Mouse (Mus musculus) cerebellum, postnatal 36 days (tissue): Measurements from ENCODE around the gene Gm28845.

Experiments
- DNase-seq, 2 experiments: peaks; one replicate each; pipeline ENCODE4 v3.0.0; 2021 to 2022; ENCODE audit warnings: mixed read lengths in 2 of 2

Gene Gm28845

DNA sequence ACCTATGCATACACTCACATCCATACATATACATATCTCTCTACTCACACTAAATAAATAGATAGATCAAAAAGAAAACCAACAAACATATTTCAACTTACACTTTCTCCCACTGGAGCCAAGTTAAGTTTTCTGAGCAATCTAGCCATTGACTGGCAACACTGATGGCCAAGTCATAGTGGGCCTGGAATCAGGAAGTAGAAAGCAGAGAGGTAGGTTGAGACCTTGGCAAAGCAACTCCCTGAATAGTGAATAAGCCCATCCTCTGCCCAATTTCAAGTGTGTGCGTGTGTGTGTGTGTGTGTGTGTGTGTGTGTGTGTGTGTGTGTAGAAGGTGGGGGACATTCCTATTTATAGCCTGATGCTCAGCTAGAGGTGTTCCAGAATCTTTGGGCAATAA is at the start of gene Gm28845:
Gene Gm28845 (minus strand): TSS at position 121 of the 400 bp plus-strand sequence.
- no peak for DNase-seq

DNA sequence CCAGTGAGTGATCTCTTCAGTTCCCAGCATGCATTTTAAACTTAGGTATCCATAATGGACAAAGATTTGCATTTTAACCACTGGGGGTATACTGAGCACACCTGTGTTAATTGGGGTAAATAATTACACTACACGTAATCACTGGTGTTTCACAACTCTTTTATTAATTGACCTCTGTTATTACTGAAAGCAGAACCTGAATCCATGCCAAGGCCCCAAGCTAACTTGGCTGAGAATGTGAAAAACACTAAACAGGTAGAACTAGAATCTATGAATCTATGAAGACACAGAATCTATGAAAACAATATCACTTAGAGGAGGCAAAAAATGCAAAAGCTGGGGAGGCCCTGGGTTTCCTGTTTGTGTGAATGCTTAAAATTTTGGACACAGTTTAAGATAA is 48.1 kb upstream of the Gm28845 start:
- no peak for DNase-seq

DNA sequence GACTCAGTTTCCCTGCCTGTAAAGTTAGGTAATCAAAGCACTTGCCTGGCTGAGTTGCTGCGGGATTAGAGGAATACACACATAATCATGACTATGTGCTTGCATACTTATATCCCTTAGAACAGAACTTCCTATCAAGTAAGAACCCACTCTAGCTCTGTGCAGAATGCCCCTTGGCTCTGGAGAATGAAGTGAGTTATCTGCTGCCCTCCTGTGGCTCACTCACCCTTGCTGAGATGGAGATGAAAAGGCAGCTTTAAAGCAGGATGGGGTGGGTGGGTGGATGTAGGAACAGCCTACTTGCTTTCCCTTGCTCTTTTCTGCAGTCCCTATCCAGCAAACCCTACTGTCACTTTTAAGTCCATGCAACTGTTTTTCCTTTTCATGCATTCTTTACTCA is 42.9 kb upstream of the Gm28845 start:
- DNase-seq: no peak

GRCm38 (mm10) chr1:65156111-65156510 is 36.8 kb upstream of the Gm28845 start:
- DNase-seq: no peak

- no peak for DNase-seq
These were observed 35.5 kb upstream of the Gm28845 start for GRCm38 (mm10) chr1:65154814-65155213.

- DNase-seq: no peak
These were observed 28.6 kb upstream of the Gm28845 start for GRCm38 (mm10) chr1:65147971-65148370.

DNA sequence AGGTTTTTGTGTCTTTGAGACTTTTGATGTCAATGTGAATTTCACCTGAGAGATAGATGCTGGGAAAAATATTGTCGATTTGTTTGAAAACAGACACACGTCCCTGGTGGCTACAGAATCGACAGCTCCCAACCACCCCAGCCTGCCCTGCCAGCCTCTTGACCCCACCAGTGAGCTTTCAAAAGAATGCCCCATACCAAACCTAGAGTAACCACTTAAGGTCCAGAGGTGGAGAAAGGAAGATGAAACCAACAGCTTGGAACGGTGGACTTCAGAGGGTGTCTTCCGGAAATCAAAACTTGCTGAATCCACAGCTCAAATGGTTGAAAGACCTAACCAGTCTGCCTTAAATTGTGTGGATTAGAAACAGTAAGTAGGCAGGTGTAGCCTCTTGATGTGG is 28.0 kb upstream of the Gm28845 start:
- DNase-seq: no peak

- DNase-seq: no peak
These were observed 27.2 kb upstream of the Gm28845 start for GRCm38 (mm10) chr1:65146601-65147000.

DNA sequence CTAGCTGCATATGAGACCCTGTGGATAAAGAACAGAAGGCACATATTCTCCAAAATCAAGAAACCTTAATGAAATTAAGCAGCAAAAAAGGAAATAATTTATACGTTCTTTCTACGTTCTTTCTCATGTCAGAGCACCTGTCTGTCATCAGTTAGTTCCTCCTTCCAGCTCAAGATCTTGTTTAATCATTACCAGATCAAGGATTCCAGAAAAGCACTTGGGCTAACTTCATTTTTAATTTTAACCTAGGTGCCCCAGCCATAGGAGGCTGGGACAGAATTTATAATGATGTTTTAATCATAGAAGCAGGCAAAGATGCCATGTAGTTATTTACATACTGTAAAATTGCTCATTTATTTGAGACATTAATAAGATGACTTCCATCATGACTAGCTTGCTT is 25.4 kb upstream of the Gm28845 start:
- DNase-seq: no peak

DNA sequence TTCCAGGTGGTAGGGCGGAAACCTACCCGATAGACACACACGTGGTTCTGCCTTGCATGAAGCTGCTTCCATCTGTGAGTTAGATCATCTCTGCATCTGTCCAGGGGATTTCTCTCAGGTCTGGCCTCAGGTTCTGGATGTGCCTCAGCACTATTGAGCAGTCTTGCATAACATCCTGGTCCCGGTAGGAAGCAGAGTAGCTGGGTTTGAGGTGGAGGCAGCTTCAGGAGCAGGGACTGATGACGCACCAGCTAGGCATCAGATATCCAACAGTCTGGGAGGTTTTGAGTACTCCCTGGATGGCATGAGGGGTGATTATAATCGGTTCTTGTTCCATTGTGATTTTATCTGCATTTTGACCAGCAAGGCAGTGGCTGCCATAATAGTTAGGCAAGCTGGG is 18.2 kb upstream of the Gm28845 start:
- no peak for DNase-seq

GRCm38 (mm10) chr1:65132833-65133232 is 13.5 kb upstream of the Gm28845 start:
- DNase-seq: no peak

DNA sequence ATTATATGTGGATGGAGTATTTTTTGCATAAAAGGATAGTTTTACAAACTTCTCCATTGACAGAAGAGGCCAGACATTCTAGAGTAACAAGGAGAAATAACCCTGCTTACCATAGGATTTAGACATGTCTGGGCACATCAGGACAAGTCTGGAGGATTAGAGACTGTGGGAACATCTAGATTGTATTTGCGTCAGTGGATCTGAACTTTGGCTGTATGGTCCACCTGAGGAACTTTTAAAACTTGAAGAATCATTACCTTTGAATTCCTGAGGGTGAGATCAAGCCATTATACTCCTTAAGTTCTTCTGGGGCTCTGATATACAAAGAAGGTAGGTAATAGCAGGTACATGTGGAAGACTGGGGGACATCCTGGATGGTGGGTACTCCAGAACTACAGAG is 12.3 kb upstream of the Gm28845 start:
- no peak for DNase-seq

DNA sequence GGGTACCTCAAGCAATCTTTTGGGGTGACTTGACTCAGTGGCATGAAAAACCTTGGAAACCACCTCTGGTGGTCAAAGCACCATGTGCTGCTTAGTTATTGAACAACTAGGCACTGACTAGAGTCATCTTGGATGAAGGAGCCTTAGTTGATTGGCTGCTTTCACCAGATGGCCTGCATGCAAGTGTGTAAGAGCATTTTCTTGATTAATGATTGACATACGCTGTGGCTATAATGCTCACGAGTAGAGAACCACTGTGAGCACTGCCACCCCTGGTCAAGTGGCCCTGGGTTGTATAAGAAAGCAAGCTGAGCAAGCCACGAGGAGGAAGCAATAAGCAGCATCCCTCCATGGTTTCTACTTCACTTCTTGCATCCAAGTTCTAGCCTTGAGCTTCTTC is 10.9 kb upstream of the Gm28845 start:
- DNase-seq: no peak

DNA sequence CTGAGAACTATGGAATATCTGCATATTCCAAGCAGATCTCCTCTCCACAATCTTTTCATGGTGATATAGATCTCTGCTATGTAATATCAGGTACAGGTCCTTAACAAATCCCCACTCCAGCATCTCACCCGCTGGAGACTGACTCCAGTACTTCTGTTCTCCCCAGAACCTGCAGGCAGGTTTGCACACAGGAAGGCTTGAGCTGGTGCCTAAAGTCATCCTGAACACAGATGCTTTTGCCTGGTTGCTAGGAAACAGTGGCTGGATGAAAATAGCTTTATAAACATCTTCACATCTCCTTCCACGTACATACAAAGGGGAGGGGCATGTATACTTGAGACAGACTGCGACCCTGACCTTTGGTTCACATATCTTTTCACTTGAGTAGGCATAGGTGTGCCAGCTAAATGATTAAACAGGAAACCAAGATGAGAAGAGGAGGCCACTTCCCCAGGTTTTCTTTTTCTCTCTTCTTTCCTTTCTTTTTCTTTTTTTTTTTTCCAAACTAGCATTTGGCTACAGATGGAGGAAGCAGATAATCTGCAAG is 10.3 kb upstream of the Gm28845 start:
- no peak for DNase-seq

DNA sequence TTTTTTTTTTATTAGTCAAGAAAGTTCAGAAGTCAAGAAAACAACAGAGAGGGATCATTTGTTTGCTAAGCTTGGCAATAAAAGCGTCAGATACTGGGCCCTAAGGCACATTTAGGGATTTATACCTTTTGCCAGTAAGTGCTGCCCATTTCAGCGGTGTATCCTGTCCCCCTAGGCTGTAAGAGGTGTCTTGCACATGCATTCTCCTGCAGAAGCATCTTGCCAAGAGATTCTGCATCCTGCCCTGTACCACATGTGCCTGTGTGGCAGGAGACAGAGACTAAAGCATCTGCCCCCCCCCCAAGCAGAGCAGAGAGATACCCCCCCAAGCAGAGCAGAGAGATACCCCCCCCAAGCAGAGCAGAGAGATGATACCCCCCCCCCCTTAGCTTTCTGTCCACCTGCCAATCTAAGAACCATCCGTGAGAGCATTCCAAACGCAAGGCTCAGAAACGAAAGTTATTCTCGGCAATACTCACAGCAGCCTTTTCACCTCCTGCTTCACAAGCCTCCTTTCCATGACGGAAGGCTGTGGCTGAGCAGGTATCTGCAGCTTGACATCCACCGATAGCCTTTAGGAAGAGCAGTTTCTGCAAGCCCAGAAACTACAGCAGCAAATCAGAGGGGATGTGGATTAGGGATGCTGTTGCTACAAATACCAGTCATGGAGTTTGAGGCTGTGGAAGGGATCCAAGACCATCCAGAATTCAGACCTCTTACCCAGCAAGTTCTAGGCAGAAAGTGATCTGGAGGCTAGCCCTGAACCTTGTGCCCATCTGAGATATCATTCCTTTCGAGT is 3.4 kb upstream of the Gm28845 start, which contains the start of gene D630023F18Rik:
Gene D630023F18Rik (minus strand): TSS at position 641 of the 799 bp plus-strand sequence.
- peak; percentile 6 to 11 for DNase-seq

DNA sequence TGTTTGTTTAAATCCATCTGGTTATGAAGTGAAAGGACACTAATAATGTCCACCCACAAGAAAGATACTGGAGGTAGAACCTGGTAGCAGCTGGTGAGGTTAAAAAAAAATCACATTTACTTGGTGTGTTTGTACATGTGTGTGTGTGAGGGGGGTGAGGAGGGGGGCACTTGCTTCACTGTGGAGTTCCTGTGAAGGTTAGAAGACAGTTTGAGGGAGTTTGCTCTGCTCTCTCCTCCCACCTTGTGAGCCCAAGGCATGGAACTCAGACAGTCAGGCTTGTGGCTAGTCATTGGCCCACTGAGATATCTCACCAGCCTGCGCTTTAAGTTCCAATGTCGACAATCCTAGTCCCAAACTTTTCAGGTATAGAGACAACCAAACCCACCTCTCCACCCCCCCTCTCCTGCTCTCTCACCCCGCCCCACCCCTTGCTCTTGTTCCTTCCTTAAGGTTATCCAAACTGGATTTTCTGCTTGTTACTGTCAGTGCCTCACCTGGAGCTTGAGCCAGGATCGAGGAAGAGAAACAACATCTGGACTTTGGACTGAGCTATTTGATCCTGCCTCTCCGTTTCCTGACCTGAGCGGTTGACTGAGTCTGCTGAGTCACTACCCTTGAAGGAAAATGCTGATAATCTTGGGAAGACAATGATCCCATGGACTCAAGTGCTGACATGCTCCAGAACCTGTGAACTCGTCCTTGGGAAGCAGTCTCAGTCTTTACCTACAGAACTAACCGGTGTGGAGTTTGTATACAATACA is 1.0 kb downstream of the Gm28845 start:
- DNase-seq: no peak

GRCm38 (mm10) chr1:65113536-65114172 is 5.7 kb downstream of the Gm28845 start:
- DNase-seq: no peak

GRCm38 (mm10) chr1:65112807-65113196 is 6.6 kb downstream of the Gm28845 start:
- no peak for DNase-seq

DNA sequence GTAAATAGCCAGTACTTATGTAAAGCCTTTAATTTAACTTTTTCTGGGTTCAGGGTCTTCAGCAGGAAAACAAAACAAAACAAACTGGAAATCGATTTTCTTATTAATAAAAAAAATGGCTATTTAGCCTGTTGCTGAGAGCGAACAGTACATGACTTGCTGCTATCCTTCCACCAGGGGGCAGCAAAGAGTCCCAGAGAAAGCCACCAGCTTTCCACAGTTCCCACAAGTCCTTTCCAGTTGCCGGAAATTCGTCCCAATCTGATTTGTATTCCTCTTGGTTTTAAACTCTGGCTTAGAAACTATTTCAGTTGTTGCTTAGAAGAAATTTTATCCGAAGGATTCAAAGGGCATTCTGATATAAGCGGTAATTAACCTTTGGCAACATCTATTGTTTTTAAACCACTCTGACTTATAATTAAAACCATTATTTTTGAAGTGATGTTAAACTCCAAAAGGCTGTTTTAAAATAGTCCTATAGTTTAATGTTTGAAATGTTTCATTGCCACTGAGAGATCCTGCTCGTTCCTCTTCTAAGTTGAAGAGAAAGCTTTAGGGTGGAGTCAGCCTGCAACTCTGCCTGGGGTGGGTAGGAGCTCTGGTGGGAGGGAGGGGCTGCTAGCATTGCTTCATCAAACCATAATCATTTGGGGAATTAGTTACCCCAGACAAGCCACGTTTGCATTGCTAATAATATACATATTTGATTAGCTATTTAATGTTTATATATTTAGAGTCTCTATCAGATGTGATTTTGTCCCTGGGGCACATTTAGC is 7.1 kb downstream of the Gm28845 start:
- peak; percentile 62 to 71 for DNase-seq

GRCm38 (mm10) chr1:65109756-65110435 is 9.5 kb downstream of the Gm28845 start:
- no peak for DNase-seq

GRCm38 (mm10) chr1:65109196-65109595 is 10.2 kb downstream of the Gm28845 start:
- DNase-seq: no peak
